Mouse (Mus musculus): ENCODE results near the gene Tead1.
"Not testable (repeated sequence)": the region's sequence is repeated elsewhere in the genome, so short reads cannot be mapped to it uniquely, and the experiment has no call there.

Tead1 gene

GRCm38 (mm10) chr7:112868551-112869465 lies 189.7 kb downstream of the Tead1 start:
- peak; percentile 73 for DNase-seq

GRCm38 (mm10) chr7:112871752-112872151 lies 192.6 kb downstream of the Tead1 start:
- no peak for DNase-seq

- no peak for DNase-seq
These were observed 193.5 kb downstream of the Tead1 start for GRCm38 (mm10) chr7:112872435-112873196.

GRCm38 (mm10) chr7:112876128-112876527 lies 197.0 kb downstream of the Tead1 start:
- DNase-seq: no peak

DNA sequence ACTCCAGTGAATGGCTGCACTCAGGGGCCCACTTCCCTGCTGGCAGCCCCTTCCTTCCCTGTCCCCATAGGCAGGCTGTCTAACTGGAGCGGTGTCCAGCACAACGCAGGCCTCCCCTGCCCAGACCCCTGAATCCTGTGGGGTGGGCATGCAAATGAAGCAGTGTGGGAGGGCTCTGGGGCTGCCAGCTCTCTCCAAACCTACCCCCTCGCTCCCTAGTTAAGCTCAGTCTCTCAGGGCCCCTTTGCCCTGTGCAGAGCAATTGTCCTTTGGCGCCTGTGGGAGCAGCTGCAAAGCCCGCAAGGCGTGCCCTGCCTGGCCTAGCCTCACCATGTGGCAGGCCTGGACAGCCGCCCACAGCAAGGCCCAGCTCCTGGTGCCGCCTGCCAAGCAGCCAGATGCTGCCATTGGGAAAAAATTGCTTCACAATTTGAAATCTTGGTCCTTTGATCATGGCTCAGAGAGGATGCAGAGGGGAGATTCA lies 204.7 kb downstream of the Tead1 start:
- DNase-seq: no peak

DNA sequence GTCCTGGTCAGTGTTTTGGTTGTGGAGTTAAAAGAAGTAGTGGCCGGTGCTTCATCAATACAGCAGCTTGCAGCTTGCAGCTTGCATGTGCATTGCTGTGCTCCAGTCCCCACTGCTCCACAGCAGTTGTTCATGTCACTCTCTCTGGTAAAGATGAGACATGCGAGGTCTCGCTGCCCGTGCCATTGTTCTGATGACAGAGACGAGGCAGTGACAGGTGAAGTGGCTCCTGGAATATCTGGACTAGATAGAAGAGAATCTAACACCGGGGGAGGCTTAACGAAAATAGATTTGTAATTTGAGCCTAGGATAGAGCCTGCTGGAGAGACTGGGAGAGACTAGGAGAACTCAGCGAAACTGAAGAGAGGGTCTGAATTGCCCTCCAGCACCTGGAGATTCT lies 206.4 kb downstream of the Tead1 start:
- no peak for DNase-seq

GRCm38 (mm10) chr7:112891883-112892282 lies 212.8 kb downstream of the Tead1 start:
- DNase-seq: no peak

- no peak for DNase-seq
These were observed 213.5 kb downstream of the Tead1 start for GRCm38 (mm10) chr7:112892595-112892994.

DNA sequence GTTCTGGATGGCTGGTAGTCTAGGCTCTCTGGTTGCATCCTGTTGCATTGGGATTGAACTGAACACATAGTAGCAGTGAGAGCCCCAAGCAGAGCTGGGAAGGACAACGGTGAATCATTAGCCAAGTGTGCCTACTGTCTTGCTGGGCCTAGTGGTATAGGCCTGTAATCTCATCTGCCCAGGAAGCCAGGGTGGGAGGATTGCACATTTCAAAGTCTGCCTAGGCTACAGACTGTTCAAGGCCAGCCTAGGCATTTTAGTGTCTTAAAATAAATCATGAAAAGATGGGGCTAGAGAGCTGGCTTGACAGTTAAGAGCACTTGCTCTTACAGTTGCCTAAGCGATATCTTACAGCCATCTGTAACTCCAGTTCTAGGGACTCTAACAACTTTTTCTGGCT lies 217.2 kb downstream of the Tead1 start:
- DNase-seq: no peak

- no peak for DNase-seq
These were observed 222.6 kb downstream of the Tead1 start for GRCm38 (mm10) chr7:112901710-112902109.

DNA sequence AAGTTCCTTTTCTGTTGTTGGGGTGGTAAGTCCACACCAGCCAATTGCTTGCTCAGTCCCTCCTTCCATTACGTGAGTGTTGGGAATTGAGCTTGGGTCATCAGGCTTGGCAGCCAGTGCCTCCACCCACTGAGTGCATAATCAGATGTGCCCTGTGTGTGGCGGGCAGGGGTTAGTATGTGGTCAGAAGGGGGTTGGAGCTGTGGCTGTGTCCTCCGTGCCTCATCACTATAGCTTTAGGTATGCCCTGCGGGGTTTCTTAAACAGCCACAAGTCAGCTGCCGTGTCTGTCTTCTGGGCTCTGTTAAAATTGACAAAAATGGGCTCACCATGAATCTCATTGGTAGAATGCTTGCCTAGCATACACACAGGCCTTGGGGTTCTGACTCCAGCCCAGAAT lies 227.7 kb downstream of the Tead1 start:
- DNase-seq: no peak

DNA sequence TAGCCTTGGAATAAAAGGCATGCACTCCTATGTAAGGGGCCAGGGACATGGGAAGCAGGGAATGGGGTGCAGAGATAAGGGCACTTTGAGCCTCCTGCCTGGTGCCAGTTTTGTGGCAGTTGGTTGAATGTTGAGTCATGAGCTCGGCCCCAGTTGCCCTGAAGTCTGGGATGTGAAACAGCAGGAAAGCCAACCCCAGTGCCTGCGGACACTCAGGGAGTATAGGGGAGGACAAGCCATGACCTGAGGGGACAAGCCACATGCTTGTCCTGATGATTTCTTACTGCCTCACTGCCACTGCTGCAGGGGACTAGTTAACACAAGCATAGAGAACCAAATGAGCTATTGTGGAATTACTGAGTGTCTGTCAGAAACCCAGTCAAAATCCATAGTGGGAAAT lies 228.3 kb downstream of the Tead1 start:
- DNase-seq: no peak

DNA sequence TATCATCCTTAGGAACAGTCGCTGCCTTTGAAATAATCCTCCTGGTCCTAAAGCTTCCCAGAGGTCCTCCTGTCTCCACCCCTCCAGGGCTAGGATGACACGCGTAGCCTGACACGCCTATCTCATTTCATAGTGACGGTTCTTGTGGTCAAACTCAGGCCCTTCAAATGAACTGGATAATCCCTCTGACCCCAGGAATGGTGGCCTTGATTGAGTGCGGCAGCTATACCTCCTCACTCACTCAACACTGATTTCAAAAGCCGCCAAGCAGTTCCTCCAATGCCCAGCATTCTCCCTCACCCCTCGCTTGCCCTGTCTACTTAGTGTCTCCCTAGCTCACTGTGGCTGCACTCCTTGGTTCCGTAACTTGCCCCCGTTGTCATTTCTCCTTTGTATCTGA lies 230.0 kb downstream of the Tead1 start:
- DNase-seq: no peak

DNA sequence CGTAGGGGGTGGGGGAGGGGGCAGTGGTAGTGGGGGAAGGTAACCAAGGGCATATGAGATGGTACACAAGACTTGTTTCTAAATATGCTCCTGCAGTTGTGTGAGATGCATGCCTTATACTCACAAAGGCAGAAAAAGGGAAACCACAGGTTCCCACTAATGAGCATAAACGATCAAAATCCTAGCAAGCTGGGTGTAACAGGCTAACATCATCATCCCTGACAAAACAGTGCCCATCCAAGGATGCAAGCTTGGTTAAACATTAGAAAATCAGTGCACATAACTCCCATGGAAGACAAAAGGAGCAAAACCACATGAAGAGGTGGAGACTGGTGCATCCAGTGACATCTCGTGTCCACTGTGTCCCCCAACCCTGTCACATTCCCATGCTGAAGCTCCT lies 233.9 kb downstream of the Tead1 start:
- no peak for DNase-seq

- no peak for DNase-seq
These were observed 236.5 kb downstream of the Tead1 start for GRCm38 (mm10) chr7:112915571-112915970.

GRCm38 (mm10) chr7:112917613-112918278 lies 238.6 kb downstream of the Tead1 start:
- no peak for DNase-seq

DNA sequence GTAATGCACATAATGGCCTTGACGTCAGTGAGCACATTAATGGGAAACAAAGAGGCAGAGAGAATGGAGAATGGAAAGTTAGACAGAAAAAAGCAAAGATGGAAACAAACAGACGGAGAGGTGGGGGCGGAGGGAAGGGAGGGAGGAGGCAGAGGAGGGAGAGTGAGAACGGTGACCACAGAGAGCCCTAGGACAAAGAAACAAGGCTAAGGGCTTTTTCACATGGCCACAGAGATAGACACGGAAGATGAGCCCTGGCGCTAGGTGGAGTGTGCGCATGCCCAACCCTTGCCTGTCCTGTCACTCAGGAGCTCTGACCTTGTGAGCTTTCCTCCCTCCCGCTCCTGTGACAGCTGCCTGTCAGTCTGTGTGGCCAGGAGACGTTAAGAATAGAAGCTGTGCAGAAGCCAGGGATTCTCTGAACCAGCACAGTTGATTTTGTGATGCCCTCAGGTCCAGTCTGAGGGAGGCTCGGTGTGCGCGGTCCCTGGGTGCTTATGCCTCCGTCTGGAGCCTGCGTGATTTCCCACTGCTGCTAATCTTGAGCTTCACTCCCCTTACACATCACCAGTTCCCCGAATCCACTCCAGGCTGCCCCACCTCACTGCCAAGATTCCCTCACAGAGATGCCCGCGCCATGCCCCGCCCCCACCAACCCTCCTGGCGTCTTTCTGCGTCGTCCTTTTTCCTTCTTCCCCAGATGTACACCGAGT lies 239.3 kb downstream of the Tead1 start:
- DNase-seq: no peak

DNA sequence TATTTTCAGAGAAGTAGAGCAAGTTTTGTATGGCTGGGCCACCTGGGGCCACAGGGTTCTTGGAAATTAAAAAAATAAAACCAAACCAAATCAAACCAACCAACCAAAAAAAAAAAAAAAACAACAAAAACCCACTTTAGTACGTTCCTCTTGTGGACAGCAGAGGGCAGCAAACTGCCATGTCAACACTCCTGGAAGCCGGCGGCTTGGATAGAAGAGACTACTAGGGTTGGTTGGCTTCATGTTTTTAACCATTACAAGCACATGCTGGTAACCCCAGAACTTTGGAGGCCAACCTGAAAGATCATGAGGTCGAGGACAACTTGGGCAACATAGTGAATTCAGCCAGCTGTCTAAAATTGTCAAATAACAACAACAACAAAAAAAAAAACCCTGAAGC lies 240.7 kb downstream of the Tead1 start:
- peak; percentile 58 for DNase-seq

- no peak for DNase-seq
These were observed 243.7 kb downstream of the Tead1 start for GRCm38 (mm10) chr7:112922801-112923200.

DNA sequence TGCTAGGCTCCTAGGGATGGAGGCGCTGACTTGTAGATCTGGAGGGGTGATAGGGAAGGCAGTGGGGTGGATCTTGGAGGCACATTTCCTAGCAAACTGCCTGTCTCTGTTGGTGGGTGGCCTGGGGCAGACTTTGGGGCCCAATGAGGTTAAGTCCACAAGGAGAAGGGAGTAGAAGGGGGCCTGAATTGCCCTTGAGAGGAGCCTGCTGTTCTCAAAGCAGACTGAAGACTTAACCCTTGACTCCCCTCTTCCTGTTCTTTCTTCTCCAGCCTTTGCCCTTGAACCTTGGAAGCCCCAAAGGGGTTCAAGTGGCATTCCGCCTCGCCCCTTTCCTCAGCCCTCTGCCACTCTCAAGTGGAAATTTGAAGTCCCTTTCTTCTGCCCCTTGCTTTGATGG lies 244.6 kb downstream of the Tead1 start:
- DNase-seq: no peak

GRCm38 (mm10) chr7:112930669-112931068 lies 251.6 kb downstream of the Tead1 start:
- peak; percentile 52 for DNase-seq

DNA sequence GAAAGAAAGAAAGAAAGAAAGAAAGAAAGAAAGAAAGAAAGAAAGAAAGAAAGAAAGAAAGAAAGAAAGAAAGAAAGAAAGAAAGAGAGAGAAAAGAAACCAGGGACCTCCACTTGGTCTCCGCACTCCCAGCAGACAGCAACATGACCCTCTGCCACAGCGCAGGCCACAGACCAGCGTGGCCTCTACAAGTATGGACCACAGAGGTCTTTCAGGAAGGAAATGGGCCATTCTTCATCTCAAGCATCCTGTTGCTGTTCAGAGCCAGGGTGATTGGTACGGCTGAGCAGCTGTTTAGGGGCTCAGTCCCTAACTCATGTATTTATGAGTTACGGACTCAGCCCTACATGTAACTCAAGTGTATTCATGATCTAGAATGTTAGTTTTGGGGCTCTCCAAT lies 256.8 kb downstream of the Tead1 start:
- not testable (repeated sequence) for DNase-seq

GRCm38 (mm10) chr7:112937089-112937488 lies 258.0 kb downstream of the Tead1 start:
- no peak for DNase-seq
